Mouse (Mus musculus) small intestine, adult 2 months (tissue): ENCODE results near the gene Mup21.

Source experiments
- CTCF ChIP-seq: fragments of 200-500 bp; IDR thresholded peaks from 2 replicates; pipeline ENCODE4 v1.5.1; 2012; ENCODE audit warnings: low read depth, mild to moderate bottlenecking, control low read depth, inconsistent platforms, low read length, moderate library complexity, mixed read lengths; ENCODE audit not compliant: insufficient replicate concordance, insufficient read length; ENCODE audit errors: extremely low read depth
- POLR2A ChIP-seq: fragments of 200-500 bp; IDR thresholded peaks from 2 replicates; pipeline ENCODE4 v1.6.1; 2012; ENCODE audit warnings: low read depth, mild to moderate bottlenecking, control low read depth, inconsistent platforms, low read length, moderate library complexity

DNA sequence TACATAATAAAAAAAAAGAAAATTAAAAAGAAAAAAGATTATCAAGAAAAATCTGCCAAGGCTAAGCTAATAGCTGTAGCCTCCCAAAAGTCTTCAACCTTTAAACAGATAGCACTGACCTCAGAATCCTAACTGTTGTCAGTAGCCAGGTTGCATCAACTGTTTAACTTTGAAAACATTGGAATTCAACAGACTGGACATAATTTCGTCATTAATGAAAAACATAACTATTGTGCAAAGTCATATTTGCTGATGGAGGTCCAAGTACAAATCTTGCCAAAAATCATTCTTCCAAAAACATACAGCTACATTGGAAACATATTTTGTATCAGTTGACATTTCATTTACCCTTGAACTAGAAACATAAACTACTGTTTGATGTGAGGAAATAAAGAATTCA lies 7.7 kb upstream of the Mup21 start:
- TF ChIP-seq POLR2A (no peak), CTCF (no peak)
